Mouse (Mus musculus): ENCODE data around the gene Hist1h2ad. TPM values are rescaled to one million over a fixed set of nuclear protein-coding genes. Genes with fewer than 3 reads are reported as not detected.
"Not testable (repeated sequence)": the region's sequence is repeated elsewhere in the genome, so short reads cannot be mapped to it uniquely, and the experiment has no call there.

The Hist1h2ad gene
- total RNA-seq, 1 experiment from 2014 or later = 1.5 TPM

DNA sequence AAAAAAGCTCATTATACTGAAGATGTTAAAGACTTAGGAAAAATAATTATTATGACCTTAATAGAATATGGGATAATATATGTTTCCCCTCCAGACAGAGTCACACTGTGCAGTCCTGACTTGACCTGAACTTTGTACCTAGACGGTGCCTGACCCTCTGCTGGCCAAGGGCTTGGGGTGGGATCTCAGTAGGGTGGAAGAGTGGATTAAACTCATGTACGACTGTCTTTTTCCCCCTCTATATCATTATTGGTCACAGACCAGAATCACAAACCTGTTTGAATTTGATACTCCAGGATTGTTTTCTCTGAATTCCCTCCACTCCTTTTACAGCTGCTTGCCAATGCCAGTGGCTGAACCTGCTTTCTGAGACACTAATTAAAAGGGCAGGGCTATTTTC, 13.5 kb upstream of the Hist1h2ad start:
- ATAC-seq (replicated peaks; ENCODE audit: insufficient number of reproducible peaks, low FRiP score, low TSS enrichment, poor library complexity, severe bottlenecking) = not testable (repeated sequence)

DNA sequence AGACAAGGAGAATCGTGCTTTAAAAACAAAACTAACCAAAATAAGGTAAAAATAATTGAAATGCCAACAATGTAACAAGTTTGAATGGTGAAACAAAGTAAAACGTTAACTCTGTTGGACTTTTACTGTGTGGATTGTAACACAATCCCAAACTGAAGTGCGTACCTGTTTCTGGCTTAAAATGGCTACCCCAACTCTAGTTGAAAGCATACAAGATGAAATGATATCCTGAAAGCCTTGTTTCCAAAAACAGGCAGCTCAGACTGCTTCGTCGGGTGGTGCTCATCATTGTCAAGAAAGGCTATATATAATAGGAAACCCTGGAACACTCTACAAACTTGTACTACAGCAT, 12.7 kb upstream of the Hist1h2ad start:
- ATAC-seq (replicated peaks; ENCODE audit: insufficient number of reproducible peaks, low FRiP score, low TSS enrichment, poor library complexity, severe bottlenecking) = not testable (repeated sequence)

DNA sequence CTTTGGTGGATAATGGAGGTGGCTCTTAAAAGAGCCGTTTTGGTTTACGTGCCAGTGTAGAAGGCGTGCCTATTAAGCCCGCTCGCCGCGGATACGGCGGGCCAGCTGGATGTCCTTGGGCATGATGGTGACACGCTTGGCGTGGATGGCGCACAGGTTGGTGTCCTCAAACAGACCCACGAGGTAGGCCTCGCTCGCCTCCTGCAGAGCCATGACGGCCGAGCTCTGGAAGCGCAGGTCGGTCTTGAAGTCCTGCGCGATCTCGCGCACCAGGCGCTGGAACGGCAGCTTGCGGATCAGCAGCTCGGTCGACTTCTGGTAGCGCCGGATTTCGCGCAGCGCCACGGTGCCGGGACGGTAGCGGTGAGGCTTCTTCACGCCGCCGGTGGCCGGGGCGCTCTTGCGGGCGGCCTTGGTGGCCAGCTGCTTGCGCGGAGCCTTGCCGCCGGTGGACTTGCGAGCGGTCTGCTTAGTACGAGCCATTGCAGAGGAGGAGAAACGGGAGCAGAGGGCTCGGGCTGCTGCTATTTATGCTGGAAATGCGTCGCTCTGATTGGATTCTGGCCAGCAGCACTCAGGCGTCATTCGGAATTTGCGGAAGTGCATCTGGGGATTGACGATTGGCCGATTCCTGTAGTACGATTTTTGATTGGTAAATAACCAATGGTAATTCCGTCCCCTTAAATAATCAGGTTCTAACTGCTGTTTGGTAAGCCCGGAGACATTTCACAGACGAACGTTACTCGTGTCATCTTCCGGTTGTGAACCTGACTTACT, 12.1 kb upstream of the Hist1h2ad start, which contains the start of gene Hist1h3e:
Gene Hist1h3e (minus strand): TSS at position 487 of the 777 bp plus-strand sequence.
- ATAC-seq (replicated peaks; ENCODE audit: insufficient number of reproducible peaks, low FRiP score, low TSS enrichment, poor library complexity, severe bottlenecking) = peak; percentile 98

DNA sequence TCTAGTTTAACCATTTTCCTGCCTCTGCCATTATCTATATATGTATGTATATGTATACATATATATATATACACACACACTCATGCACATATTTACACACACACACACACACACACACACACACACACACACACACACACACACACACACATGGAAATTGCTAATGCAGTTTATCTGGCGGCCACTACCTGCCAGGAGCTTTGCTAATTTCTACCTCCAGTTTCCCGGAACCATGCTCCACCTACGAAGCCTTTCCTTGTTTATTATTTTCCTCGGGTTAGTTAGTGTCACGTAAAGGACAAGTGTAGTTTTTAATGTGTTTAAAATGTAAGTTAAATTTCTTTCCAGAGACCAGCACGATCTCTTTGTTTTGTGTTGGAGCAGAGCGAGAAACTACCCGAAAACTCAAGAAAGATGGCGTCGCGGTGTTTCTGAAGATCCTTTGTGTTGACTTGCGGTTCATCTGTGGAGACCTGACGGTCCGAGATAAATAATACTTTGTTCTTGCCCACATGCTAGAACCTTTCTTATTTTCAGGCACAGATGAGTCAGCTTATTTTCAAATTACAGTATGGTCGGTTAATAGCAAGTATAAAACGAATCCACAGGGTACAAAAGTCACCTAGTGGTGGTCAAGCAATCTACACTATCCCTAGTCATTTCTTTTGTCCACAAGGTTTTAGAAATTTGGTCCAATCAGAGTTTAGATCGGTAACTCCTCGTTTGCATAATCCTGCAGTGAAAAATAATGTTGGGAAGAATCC, 11.3 kb upstream of the Hist1h2ad start:
- peak; percentile 62 for ATAC-seq (replicated peaks; ENCODE audit: insufficient number of reproducible peaks, low FRiP score, low TSS enrichment, poor library complexity, severe bottlenecking)

DNA sequence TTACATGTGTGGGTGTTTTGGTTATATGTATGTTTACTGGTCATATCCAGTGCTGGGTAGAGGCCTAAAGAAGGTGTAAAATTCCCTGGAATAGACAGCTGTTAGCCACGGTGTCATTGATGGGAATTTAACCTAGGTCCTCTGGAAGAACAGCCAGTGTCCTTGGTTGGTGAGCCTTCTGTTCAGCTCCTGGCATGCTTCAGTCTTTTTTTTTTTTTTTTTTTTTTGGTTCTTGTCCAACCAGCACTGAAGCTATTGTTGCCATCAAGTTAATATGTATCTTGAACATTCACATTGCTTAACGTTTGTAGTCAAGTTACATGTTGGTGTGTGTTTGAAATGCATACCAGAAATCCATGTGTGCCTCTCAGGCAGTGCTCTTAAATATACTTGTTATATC, 9.7 kb upstream of the Hist1h2ad start:
- no peak for ATAC-seq (replicated peaks; ENCODE audit: insufficient number of reproducible peaks, low FRiP score, low TSS enrichment, poor library complexity, severe bottlenecking)

DNA sequence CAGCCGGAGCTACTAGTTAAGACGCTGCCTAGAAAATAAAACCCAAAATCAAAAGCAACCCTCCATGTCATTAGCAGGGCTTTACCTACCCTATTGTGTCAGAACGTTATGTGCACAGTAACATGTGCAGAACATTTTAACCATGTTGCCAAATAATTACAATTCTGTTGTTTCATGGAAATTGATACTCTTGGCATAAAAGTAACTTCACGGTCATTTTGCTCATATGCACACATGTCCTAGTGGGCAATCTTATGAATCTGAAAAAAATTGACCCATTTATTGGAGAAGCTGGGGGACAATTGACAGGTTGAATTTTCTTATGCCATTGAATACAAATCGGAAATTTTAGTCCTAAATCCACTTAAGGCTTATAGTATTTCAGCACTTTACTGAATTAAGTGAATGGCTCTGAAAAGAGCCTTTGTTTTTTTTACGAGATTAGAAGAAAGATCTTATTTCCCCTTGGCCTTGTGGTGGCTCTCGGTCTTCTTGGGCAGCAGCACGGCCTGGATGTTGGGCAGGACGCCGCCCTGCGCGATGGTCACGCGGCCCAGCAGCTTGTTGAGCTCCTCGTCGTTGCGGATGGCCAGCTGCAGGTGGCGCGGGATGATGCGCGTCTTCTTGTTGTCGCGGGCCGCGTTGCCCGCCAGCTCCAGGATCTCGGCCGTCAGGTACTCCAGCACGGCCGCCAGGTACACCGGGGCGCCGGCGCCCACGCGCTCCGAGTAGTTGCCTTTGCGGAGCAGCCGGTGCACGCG, 3.7 kb upstream of the Hist1h2ad start:
- ATAC-seq (replicated peaks; ENCODE audit: insufficient number of reproducible peaks, low FRiP score, low TSS enrichment, poor library complexity, severe bottlenecking) = not testable (repeated sequence)

DNA sequence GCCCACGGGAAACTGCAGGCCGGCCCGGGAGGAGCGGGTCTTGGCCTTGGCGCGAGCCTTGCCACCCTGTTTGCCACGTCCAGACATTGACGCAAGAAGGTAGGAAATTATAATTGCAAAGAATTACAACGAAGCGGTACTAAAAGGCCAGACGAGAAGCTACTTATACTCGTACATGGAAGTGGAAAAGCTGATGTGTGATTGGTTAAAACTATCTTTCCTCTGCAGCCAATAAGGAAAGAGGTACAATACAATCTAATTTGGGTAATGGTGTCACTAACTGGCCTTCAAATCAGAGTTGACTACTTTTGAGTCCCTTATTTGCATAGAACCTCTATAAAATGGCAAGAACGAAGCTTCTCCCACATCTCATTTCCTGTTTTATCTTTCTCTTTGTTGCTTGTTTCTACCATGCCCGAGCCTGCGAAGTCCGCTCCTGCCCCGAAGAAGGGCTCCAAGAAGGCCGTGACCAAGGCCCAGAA, 3.1 kb upstream of the Hist1h2ad start, which contains the start of the genes Hist1h2ae and Hist1h2bg:
Gene Hist1h2ae (minus strand): TSS at position 199 of the 482 bp plus-strand sequence.
Gene Hist1h2bg (plus strand): TSS at position 375 of the 482 bp plus-strand sequence.
- peak; percentile 92 for ATAC-seq (replicated peaks; ENCODE audit: insufficient number of reproducible peaks, low FRiP score, low TSS enrichment, poor library complexity, severe bottlenecking)

DNA sequence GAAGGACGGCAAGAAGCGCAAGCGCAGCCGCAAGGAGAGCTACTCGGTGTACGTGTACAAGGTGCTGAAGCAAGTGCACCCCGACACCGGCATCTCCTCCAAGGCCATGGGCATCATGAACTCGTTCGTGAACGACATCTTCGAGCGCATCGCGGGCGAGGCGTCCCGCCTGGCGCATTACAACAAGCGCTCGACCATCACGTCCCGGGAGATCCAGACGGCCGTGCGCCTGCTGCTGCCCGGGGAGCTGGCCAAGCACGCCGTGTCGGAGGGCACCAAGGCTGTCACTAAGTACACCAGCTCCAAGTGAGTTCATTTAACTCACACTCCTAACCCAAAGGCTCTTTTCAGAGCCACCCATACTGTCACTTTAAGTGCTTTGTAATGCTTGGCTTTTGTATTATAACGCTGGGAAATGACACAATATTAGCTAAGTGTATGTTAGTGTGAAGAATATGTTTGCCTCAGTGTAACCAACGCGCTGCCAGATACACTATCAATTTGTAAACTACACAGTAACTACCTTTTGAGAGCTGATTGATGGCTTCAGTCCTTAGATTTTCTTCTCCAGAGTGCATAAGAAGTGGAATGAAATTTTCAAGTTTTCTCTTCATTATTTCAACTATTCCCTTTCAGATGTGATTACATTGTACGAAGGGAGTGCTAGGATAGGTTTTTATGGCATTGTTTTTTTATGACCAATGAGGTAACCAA, 2.5 kb upstream of the Hist1h2ad start:
- not testable (repeated sequence) for ATAC-seq (replicated peaks; ENCODE audit: insufficient number of reproducible peaks, low FRiP score, low TSS enrichment, poor library complexity, severe bottlenecking)

DNA sequence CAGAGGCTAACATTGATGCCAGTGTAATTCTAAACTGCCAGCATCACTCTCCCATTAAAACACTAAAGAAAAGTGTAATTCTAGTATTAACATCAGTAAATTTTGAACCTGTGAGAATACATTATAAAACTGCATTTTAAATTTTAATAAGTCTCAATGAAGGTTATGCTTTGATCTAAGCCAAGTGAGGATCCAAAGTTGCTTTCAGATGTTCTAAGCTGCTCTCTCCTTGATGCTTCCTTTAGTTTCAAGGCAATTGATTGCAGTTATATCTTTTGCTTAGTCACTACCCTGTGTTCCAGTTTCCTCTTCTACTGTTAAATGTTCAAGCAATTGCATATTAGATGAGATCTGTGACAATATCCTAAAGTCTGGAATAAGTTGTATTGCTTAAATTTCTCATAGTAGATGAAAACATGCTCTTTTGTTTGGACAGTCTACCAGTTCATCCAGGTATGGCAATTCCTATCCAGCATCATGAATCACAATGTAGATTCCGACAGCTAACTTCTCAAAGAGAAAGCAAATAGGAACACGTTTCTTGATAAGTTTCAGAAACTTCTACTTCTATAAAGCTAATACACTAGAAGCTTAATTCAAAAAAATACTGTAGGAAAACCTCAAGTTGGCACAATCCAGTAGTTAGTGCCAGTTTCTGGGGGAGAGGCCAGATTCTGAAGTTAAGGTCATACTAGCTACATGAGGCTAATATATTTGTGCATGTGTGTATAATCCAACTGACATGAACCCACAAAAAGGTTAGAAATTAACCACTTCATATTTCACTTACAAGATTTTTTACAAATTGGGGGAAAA, 1.8 kb upstream of the Hist1h2ad start:
- no peak for ATAC-seq (replicated peaks; ENCODE audit: insufficient number of reproducible peaks, low FRiP score, low TSS enrichment, poor library complexity, severe bottlenecking)

DNA sequence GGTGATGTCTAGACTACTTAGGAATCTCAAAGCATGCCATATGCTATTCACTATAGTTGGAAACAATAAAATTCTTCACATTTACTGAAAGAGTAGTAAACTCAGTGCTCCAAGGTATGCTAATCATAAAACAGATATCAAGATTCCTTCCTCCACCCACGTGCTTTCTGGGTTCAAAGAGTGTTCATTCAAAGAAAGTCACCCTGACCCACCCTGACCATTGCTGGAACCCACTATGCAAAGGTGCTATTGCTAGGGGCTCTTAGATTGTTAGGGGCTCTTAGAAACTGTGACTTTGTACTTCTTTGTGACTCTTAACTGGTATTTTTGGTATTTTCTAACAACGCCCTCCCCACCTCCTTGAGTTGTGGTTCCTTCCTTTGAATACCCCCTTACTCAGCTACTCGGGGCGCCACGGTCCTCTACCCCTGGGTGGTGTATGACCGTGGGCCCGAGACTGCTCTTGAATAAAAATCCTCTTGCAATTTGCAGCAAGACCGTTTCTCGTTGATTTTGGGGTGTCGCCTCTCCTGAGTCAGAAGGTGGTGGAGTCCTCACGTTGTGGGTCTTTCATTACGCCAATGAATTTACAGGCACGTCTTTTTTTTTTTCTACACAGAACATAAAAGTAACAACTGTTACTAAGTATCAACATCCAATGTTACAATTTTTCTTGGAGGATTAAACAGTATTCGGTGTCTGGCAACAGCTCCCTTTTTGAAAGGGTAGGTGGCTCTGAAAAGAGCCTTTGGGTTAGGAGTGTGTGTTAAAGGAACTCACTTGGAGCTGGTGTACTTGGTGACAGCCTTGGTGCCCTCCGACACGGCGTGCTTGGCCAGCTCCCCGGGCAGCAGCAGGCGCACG, 915 bp upstream of the Hist1h2ad start:
- not testable (repeated sequence) for ATAC-seq (replicated peaks; ENCODE audit: insufficient number of reproducible peaks, low FRiP score, low TSS enrichment, poor library complexity, severe bottlenecking)

DNA sequence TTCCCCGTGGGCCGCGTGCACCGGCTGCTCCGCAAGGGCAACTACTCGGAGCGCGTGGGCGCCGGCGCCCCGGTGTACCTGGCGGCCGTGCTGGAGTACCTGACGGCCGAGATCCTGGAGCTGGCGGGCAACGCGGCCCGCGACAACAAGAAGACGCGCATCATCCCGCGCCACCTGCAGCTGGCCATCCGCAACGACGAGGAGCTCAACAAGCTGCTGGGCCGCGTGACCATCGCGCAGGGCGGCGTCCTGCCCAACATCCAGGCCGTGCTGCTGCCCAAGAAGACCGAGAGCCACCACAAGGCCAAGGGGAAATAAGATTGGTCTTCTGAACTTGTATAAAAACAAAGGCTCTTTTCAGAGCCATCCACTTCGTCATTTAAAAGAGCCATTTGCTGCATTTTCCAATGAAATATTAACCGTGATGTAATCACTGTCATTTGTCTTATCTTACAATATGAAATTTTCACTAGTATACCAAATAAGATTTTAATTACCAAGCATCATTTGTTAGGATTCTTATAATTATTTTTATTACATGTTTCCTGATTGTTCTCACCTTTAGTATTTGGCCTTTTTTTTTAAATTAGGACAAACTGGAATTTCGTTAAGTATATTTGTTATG, 477 bp downstream of the Hist1h2ad start:
- ATAC-seq (replicated peaks; ENCODE audit: insufficient number of reproducible peaks, low FRiP score, low TSS enrichment, poor library complexity, severe bottlenecking) = not testable (repeated sequence)

DNA sequence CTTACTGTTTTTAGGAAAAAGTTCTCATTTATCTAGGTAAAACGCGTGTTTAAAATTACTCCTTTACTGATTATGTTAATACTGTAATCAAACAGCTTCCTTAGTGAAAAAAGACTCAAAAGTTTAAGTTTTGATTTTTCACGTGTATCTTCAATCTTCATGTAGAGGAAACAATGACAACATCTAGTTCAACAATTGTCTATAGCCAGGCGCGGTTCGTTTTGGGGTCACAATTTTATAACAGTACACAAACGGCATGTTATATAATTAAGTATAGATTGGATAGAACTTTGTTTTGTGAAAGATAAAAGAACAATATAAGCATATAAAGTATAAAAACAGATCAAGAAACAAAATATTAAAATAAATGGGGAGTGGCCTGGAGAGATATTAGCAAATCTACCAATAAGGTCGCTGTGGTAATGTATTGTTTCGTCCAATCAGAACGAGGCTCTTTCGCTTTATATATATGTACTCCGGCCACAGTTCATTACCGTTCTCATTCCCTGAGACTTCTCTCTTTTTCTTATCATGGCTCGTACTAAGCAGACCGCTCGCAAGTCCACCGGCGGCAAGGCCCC, 1.2 kb downstream of the Hist1h2ad start, which contains the start of gene Hist1h3d:
Gene Hist1h3d (plus strand): TSS at position 493 of the 581 bp plus-strand sequence.
- peak; percentile 78 for ATAC-seq (replicated peaks; ENCODE audit: insufficient number of reproducible peaks, low FRiP score, low TSS enrichment, poor library complexity, severe bottlenecking)

DNA sequence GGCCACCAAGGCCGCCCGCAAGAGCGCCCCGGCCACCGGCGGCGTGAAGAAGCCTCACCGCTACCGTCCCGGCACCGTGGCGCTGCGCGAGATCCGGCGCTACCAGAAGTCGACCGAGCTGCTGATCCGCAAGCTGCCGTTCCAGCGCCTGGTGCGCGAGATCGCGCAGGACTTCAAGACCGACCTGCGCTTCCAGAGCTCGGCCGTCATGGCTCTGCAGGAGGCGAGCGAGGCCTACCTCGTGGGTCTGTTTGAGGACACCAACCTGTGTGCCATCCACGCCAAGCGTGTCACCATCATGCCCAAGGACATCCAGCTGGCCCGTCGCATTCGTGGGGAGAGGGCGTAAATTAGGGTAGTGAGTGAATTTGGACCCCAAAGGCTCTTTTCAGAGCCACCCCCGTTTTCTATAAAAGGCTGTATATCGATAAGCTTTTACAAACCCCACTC, 1.7 kb downstream of the Hist1h2ad start:
- not testable (repeated sequence) for ATAC-seq (replicated peaks; ENCODE audit: insufficient number of reproducible peaks, low FRiP score, low TSS enrichment, poor library complexity, severe bottlenecking)

DNA sequence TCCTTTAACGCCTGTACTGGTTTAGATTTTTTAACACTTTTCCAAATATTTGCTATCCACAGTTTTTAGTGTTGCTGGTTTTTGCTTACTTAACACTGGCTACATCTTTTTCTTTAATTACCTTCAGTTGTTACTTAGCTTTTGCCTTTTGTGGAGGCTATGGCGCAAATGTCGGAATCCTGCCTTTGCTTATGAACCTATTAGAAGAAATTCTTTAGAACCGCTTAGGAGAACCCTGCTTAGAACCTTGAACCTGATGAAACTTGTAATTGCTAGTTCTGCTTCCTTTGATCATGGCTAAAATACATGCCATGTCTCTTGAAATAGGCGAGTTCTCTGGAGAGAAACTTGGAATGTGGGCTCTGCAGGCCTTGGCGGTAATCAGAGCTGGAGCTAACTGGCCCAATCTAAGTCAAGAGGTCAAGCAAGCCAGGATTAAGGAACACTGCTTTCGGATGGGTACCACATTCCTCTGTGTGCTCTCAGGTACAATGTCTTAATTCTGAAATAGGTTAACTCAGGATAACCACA, 2.2 kb downstream of the Hist1h2ad start:
- no peak for ATAC-seq (replicated peaks; ENCODE audit: insufficient number of reproducible peaks, low FRiP score, low TSS enrichment, poor library complexity, severe bottlenecking)

DNA sequence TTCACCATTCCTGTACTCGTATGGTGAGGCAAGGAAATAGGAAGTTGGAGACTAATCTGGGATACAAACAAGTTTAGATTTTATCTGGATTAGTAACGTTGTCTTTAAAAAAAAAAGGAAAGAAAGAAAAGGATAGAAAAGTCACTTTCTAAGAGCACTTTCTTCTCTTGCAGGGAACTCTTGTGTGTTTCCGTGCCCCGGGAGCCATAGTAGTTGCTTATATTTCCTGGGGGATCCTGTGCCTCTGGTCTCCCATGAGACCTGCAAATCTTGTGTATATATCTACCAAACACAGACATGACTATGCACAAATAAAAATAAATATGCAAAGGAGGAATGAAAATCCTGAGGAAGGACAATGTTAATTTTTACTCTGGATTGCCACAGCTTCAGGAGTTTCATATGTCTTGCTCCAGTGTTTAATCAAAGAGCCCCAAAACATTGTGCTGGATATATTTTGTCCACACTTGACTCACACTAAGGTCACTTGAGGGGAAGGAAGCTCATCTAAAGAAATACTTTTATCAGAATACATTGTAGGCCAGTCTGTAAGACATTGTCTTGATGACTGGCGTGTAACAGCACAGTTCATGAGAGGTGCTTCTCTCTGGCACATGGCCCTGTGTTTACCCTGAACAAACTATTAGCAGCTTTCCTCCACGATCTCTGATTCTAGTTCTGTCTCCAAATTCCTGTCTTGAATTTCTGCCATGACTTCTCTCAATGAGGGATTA, 2.9 kb downstream of the Hist1h2ad start:
- no peak for ATAC-seq (replicated peaks; ENCODE audit: insufficient number of reproducible peaks, low FRiP score, low TSS enrichment, poor library complexity, severe bottlenecking)
